Mouse (Mus musculus): ENCODE measurements around the gene Ssmem1. TPM values are rescaled to one million over a fixed set of nuclear protein-coding genes. Genes with fewer than 3 reads are reported as not detected.

The Ssmem1 gene
- polyA plus RNA-seq, 2 experiments: 0.10 to 0.17 TPM

GRCm38 (mm10) chr6:30550496-30551192 is 41.0 kb downstream of the Ssmem1 start:
- Histone ChIP-seq H3K27ac (replicated peaks; ENCODE audit: low read depth, low read length) (no peak overlapping the region), H3K36me3 (ENCODE audit: control insufficient read depth, insufficient read depth, low read length) (no peaks in the 10 kb centered on the region), H3K27me3 (ENCODE audit: control insufficient read depth, insufficient read depth, low read length) (no peaks in the 10 kb centered on the region), H3K9me3 (ENCODE audit: control insufficient read depth, low read length) (no peaks in the 10 kb centered on the region), H3K4me1 (ENCODE audit: control insufficient read depth, insufficient read depth, low read length) (peaks cover 61% of the 10 kb centered on the region), H3K4me3 (replicated peaks; ENCODE audit: low read length) (no peak overlapping the region), H3K9ac (ENCODE audit: low read depth, low read length, severe bottlenecking) (no peak overlapping the region), H3K4me2 (replicated peaks; ENCODE audit: low read depth, low read length, severe bottlenecking) (no peak overlapping the region)
- 71% methylated on average over 7 of the region's 7 CpGs for WGBS
- DNase-seq (ENCODE audit: low spot score): no peak
- no peak for TF ChIP-seq POLR2A (IDR thresholded peaks at IDR 0.05; ENCODE audit: borderline replicate concordance, extremely low read depth, insufficient read depth, insufficient read length)
- no peak for ATAC-seq (ENCODE audit: low FRiP score, low read depth)

GRCm38 (mm10) chr6:30551193-30551515 is 41.5 kb downstream of the Ssmem1 start:
- no peak for TF ChIP-seq POLR2A (IDR thresholded peaks at IDR 0.05; ENCODE audit: borderline replicate concordance, extremely low read depth, insufficient read depth, insufficient read length)
- H3K4me1 ChIP-seq (ENCODE audit: control insufficient read depth, insufficient read depth, low read length): peaks cover 56% of the 10 kb centered on the region
- no peaks in the 10 kb centered on the region for H3K27me3 ChIP-seq (ENCODE audit: control insufficient read depth, insufficient read depth, low read length)
- no peaks in the 10 kb centered on the region for H3K9me3 ChIP-seq (ENCODE audit: control insufficient read depth, low read length)
- H3K9ac ChIP-seq (ENCODE audit: low read depth, low read length, severe bottlenecking): no peak overlapping the region
- ATAC-seq (ENCODE audit: low FRiP score, low read depth) (no peak), DNase-seq (ENCODE audit: low spot score) (no peak)
- no peaks in the 10 kb centered on the region for H3K36me3 ChIP-seq (ENCODE audit: control insufficient read depth, insufficient read depth, low read length)
- H3K4me3 ChIP-seq (replicated peaks; ENCODE audit: low read length): no peak overlapping the region
- H3K27ac ChIP-seq (replicated peaks; ENCODE audit: low read depth, low read length): no peak overlapping the region
- no peak overlapping the region for H3K4me2 ChIP-seq (replicated peaks; ENCODE audit: low read depth, low read length, severe bottlenecking)

GRCm38 (mm10) chr6:30551644-30552580 is 42.3 kb downstream of the Ssmem1 start:
- 21% methylated on average over 23 of the region's 23 CpGs for WGBS

GRCm38 (mm10) chr6:30552628-30553027 is 43.0 kb downstream of the Ssmem1 start:
- peak overlapping the region; percentile 41 for H3K4me2 ChIP-seq (replicated peaks; ENCODE audit: low read depth, low read length, severe bottlenecking)

More at GRCm38 (mm10) chr6:30551644-30552580, 42.3 kb downstream of the Ssmem1 start:
- Histone ChIP-seq H3K36me3 (ENCODE audit: control insufficient read depth, insufficient read depth, low read length) (no peaks in the 10 kb centered on the region), H3K4me3 (replicated peaks; ENCODE audit: low read length) (no peak overlapping the region), H3K4me1 (ENCODE audit: control insufficient read depth, insufficient read depth, low read length) (peaks cover 51% of the 10 kb centered on the region), H3K27me3 (ENCODE audit: control insufficient read depth, insufficient read depth, low read length) (no peaks in the 10 kb centered on the region), H3K9ac (ENCODE audit: low read depth, low read length, severe bottlenecking) (peak overlapping the region; percentile 26; the same call in 1 of the 2 replicates), H3K27ac (replicated peaks; ENCODE audit: low read depth, low read length) (peak overlapping the region; percentile 81), H3K9me3 (ENCODE audit: control insufficient read depth, low read length) (no peaks in the 10 kb centered on the region), H3K4me2 (replicated peaks; ENCODE audit: low read depth, low read length, severe bottlenecking) (peak overlapping the region; percentile 41)
- DNase-seq (ENCODE audit: low spot score) (peak; percentile 90), ATAC-seq (ENCODE audit: low FRiP score, low read depth) (peak; percentile 70)
- no peak for TF ChIP-seq POLR2A (IDR thresholded peaks at IDR 0.05; ENCODE audit: borderline replicate concordance, extremely low read depth, insufficient read depth, insufficient read length)

GRCm38 (mm10) chr6:30553381-30554010 is 43.8 kb downstream of the Ssmem1 start:
- Histone ChIP-seq H3K27me3 (ENCODE audit: control insufficient read depth, insufficient read depth, low read length) (no peaks in the 10 kb centered on the region), H3K36me3 (ENCODE audit: control insufficient read depth, insufficient read depth, low read length) (no peaks in the 10 kb centered on the region), H3K9ac (ENCODE audit: low read depth, low read length, severe bottlenecking) (no peak overlapping the region), H3K4me3 (replicated peaks; ENCODE audit: low read length) (no peak overlapping the region), H3K9me3 (ENCODE audit: control insufficient read depth, low read length) (no peaks in the 10 kb centered on the region), H3K27ac (replicated peaks; ENCODE audit: low read depth, low read length) (peak overlapping the region; percentile 81; the same call in 1 of the 2 replicates), H3K4me1 (ENCODE audit: control insufficient read depth, insufficient read depth, low read length) (peaks cover 37% of the 10 kb centered on the region), H3K4me2 (replicated peaks; ENCODE audit: low read depth, low read length, severe bottlenecking) (no peak overlapping the region)
- 64% methylated on average over 7 of the region's 7 CpGs for WGBS
- ATAC-seq (ENCODE audit: low FRiP score, low read depth): no peak
- TF ChIP-seq POLR2A (IDR thresholded peaks at IDR 0.05; ENCODE audit: borderline replicate concordance, extremely low read depth, insufficient read depth, insufficient read length): no peak
- DNase-seq (ENCODE audit: low spot score): no peak

More at GRCm38 (mm10) chr6:30552628-30553027, 43.0 kb downstream of the Ssmem1 start:
- peaks cover 45% of the 10 kb centered on the region for H3K4me1 ChIP-seq (ENCODE audit: control insufficient read depth, insufficient read depth, low read length)
- H3K27ac ChIP-seq (replicated peaks; ENCODE audit: low read depth, low read length): peak overlapping the region; percentile 81
- ATAC-seq (ENCODE audit: low FRiP score, low read depth): no peak
- 32% methylated on average over 6 of the region's 6 CpGs for WGBS
- H3K27me3 ChIP-seq (ENCODE audit: control insufficient read depth, insufficient read depth, low read length): no peaks in the 10 kb centered on the region
- no peak for TF ChIP-seq POLR2A (IDR thresholded peaks at IDR 0.05; ENCODE audit: borderline replicate concordance, extremely low read depth, insufficient read depth, insufficient read length)
- H3K36me3 ChIP-seq (ENCODE audit: control insufficient read depth, insufficient read depth, low read length): no peaks in the 10 kb centered on the region
- DNase-seq (ENCODE audit: low spot score): no peak
- no peak overlapping the region for H3K4me3 ChIP-seq (replicated peaks; ENCODE audit: low read length)
- H3K9me3 ChIP-seq (ENCODE audit: control insufficient read depth, low read length): no peaks in the 10 kb centered on the region
- no peak overlapping the region for H3K9ac ChIP-seq (ENCODE audit: low read depth, low read length, severe bottlenecking)

All from limb, embryonic 14.5 days (tissue).